Mouse (Mus musculus) adrenal gland, adult 8-10 months (tissue): ENCODE measurements around the gene Mib2. TPM values are rescaled to one million over a fixed set of nuclear protein-coding genes. Genes with fewer than 3 reads are reported as not detected.

ENCODE experiments used
- DNase-seq: peaks from one replicate; pipeline ENCODE4 v3.0.0; 2022
- total RNA-seq, 4 experiments: library from RNA; stranded (reverse); gene quantifications; 2 replicates each; pipeline ENCODE4 v1.2.4; 2022

Gene Mib2
- total RNA-seq, 4 experiments from 2014 or later = 53.5 to 74.5 (median 61.5) TPM

- no peak for DNase-seq
Measured at GRCm38 (mm10) chr4:155613264-155613663, 55.7 kb downstream of the Mib2 start.

DNA sequence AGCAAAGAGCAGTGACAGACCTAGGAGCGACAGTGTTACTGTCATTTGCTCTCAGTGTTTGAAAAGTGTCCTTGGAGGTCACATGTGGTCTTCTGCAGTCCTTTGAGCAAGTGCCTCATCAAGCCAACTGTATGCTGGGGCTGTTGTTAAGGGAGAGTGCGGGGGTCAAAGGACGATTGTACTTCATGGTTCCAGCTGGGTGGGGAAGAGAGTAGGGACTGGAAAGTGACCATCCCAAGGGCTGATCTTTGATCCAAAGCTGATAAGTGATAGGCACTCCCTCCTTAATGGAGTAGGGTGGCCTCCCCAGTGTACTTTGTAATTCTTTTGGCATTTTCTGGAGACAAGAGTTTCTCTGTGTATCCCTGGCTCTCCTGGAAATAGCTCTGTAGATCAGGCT is 57.1 kb downstream of the Mib2 start:
- no peak for DNase-seq

DNA sequence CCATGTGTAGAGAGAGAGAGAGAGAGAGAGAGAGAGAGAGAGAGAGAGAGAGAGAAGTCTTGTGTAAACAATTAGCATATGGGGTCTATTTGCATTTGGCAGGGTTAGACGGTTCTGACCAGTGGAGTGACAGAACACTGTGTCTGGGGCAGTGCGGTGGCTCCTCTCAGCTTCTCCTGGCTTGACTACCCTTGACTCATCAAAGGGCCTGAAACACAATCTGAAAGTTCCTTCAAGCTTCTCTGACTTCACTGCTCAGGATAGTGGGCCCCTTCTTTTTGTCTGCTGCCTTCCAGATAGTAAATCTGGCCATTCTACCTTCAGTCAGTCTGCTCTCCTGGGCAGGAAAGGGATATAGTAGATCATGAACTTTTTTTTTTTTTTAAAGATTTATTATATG is 62.2 kb downstream of the Mib2 start:
- no peak for DNase-seq

DNA sequence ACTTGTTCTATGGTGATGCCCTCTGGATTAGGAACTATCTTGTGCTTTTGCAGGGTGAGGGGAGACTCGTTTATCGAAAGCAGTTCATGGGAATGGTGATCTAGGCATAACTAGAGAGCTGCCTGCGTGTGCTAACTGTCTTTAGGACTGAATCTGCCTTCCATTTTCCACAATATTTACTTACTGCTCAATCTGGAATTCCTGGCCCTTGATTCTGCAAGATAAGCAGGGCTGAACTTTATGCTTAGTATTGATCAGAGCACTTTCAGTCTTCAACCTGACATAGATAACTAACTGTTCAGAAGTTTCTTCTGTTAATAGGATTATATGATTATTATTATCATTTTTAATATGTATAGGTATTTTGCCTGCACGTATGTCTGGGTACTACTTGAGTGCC is 63.9 kb downstream of the Mib2 start:
- no peak for DNase-seq

Other genes starting within 250 kb of the Mib2 start
- 10 to 100 TPM in 3 of 4 experiments, 1 to 10 TPM in 1; 5.8 to 48.6 (median 27.3) TPM for gene Tmem52, start 200.1 kb downstream of the Mib2 start, total RNA-seq
- 100 to 1,000 TPM; 344 to 487 (median 448) TPM for gene Gnb1, start 177.8 kb downstream of the Mib2 start, total RNA-seq
- gene Nadk, start 106.8 kb downstream of the Mib2 start, total RNA-seq = 100 to 1,000 TPM; 155 to 289 (median 213) TPM
- 10 to 100 TPM; 38.8 to 54.2 (median 44.9) TPM for gene Slc35e2, start 67.8 kb downstream of the Mib2 start, total RNA-seq
- 10 to 100 TPM; 43.1 to 56.6 (median 47.3) TPM for gene Cdk11b, start 44.3 kb downstream of the Mib2 start, total RNA-seq
- gene Gm10563, start 23.8 kb downstream of the Mib2 start, total RNA-seq = not detected
- gene Mmp23, start 15.8 kb downstream of the Mib2 start, total RNA-seq = 1 to 10 TPM; 4.8 to 8.4 (median 6.7) TPM
- gene Fndc10, start 25.1 kb upstream of the Mib2 start, total RNA-seq = 10 to 100 TPM; 67.7 to 72.0 (median 69.9) TPM
- gene Ssu72, start 35.6 kb upstream of the Mib2 start, total RNA-seq = 100 to 1,000 TPM; 106 to 127 (median 114) TPM
- 1 to 10 TPM in 3 of 4 experiments, under 1 TPM in 1; 0.90 to 1.2 (median 1.1) TPM for gene Tmem240, start 65.6 kb upstream of the Mib2 start, total RNA-seq
- gene Atad3a, start 91.9 kb upstream of the Mib2 start, total RNA-seq = 10 to 100 TPM; 69.5 to 90.1 (median 77.6) TPM
- gene Vwa1, start 105.5 kb upstream of the Mib2 start, total RNA-seq = 1 to 10 TPM; 3.2 to 6.9 (median 4.7) TPM
- gene Tmem88b, start 116.7 kb upstream of the Mib2 start, total RNA-seq = 1 to 10 TPM in 1 of 4 experiments, under 1 TPM in 3; 0.17 to 1.0 (median 0.62) TPM
- gene Ankrd65, start 121.2 kb upstream of the Mib2 start, total RNA-seq = not detected
- 100 to 1,000 TPM; 102 to 144 (median 126) TPM for gene Mrpl20, start 133.7 kb upstream of the Mib2 start, total RNA-seq
- 100 to 1,000 TPM in 3 of 4 experiments, 10 to 100 TPM in 1; 88.5 to 164 (median 122) TPM for gene Ccnl2, start 143.3 kb upstream of the Mib2 start, total RNA-seq
- 100 to 1,000 TPM; 134 to 175 (median 158) TPM for gene Aurkaip1, start 162.1 kb upstream of the Mib2 start, total RNA-seq
- gene Mxra8, start 170.5 kb upstream of the Mib2 start, total RNA-seq = 10 to 100 TPM; 45.1 to 93.9 (median 66.8) TPM
- 100 to 1,000 TPM in 1 of 4 experiments, 10 to 100 TPM in 3; 69.6 to 110 (median 73.1) TPM for gene Dvl1, start 178.2 kb upstream of the Mib2 start, total RNA-seq
- gene Tas1r3, start 194.2 kb upstream of the Mib2 start, total RNA-seq = 1 to 10 TPM in 1 of 4 experiments, under 1 TPM in 3; 0.46 to 1.2 (median 0.62) TPM
- 10 to 100 TPM; 16.4 to 29.0 (median 17.9) TPM for gene Cptp, start 200.2 kb upstream of the Mib2 start, total RNA-seq
- gene Ints11, start 200.3 kb upstream of the Mib2 start, total RNA-seq = 10 to 100 TPM; 32.3 to 34.6 (median 33.3) TPM
- 10 to 100 TPM; 23.2 to 51.5 (median 41.4) TPM for gene Pusl1, start 222.6 kb upstream of the Mib2 start, total RNA-seq
- 10 to 100 TPM; 18.2 to 49.2 (median 30.9) TPM for gene Acap3, start 222.6 kb upstream of the Mib2 start, total RNA-seq